Mouse (Mus musculus): ENCODE data around the gene Igf2bp3.

DNA sequence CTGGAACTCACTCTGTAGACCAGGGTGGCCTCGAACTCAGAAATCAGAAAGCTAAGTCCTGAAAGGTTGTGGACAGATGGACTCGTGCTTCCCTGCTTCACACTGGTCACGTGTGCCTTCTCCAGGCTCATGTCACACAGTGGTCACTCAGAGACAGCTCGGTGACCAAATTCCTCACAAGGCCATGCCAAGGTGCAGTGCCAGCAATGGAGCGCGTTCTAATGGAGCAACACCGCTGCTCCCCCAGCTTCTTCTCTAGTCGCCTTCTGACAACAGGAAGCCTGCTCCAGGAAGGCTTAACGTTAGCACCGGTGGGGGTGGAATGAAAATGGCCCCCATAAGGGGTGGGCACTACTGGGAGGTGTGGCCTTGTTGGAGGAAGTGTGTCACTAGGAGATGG lies 119.8 kb downstream of the Igf2bp3 start:
- TF ChIP-seq CTCF (IDR thresholded peaks at IDR 0.05; ENCODE audit: borderline replicate concordance, control insufficient read depth, extremely low read depth, insufficient read depth, low read length, poor library complexity) (no peak), POLR2A (IDR thresholded peaks at IDR 0.05; ENCODE audit: control insufficient read depth, extremely low read depth, insufficient read depth, low read length, poor library complexity) (no peak)
